ENCODE assay signal across 8 mouse cellular contexts in genomic region chr15:52505278-52505831, GRCm38 (mm10).
DNase-seq lines count a peak whose midpoint lies in the region; ATAC-seq and TF ChIP-seq lines count a peak whose summit lies in the region.

No protein-coding gene starts in this region.

- H3K9ac ChIP-seq in lung, embryonic 14.5 days, result no peak overlapping the region
- no peak overlapping the region for H3K9ac ChIP-seq in forebrain, embryonic 15.5 days (replicated peaks)

- no peak overlapping the region for H3K4me2 ChIP-seq in lung, embryonic 14.5 days
- no peak overlapping the region for H3K4me2 ChIP-seq in forebrain, embryonic 15.5 days (replicated peaks)
- H3K4me2 ChIP-seq in myocyte (ENCODE audit: low read depth), result peak overlapping the region; percentile 37

- H3K36me3 ChIP-seq in lung, embryonic 14.5 days (ENCODE audit: insufficient read depth), result no peaks in the 10 kb centered on the region
- no peaks in the 10 kb centered on the region for H3K36me3 ChIP-seq in forebrain, embryonic 15.5 days
- H3K36me3 ChIP-seq in myocyte (ENCODE audit: control insufficient read depth, insufficient read depth), result no peaks in the 10 kb centered on the region

- no peak for TF ChIP-seq POLR2A in myocyte (IDR thresholded peaks at IDR 0.05; ENCODE audit: insufficient read length, low read depth)

- DNase-seq in cerebellum, adult 9-11 months, result no peak
- peak; percentile 88 for DNase-seq in lung, embryonic 14.5 days
- no peak for DNase-seq in lung, adult 18-20 months
- DNase-seq in natural killer cell, adult 2 months (ENCODE audit: low spot score in 2 of 2), result no peak
- DNase-seq in kidney, postnatal 4 days, result no peak

- no peak overlapping the region for H3K27ac ChIP-seq in lung, embryonic 14.5 days (ENCODE audit: low read depth)
- H3K27ac ChIP-seq in forebrain, embryonic 15.5 days (replicated peaks), result no peak overlapping the region

- H3K4me1 ChIP-seq in lung, embryonic 14.5 days (ENCODE audit: insufficient read depth), result no peaks in the 10 kb centered on the region
- 0 out of 2 replicates have a peak, but pooled peaks cover 4% of the 10 kb centered on the region for H3K4me1 ChIP-seq in forebrain, embryonic 15.5 days

- no peaks in the 10 kb centered on the region for H3K9me3 ChIP-seq in lung, embryonic 14.5 days (ENCODE audit: low read depth, low read length)
- H3K9me3 ChIP-seq in forebrain, embryonic 15.5 days, result no peaks in the 10 kb centered on the region

- ATAC-seq in cerebellum, adult (ENCODE audit: insufficient number of reproducible peaks, low FRiP score, low TSS enrichment), result 0 out of 2 replicates have a peak, but pooled peaks have one; percentile 19
- ATAC-seq in lung, embryonic 14.5 days (ENCODE audit: insufficient read depth), result peak; percentile 62; the same call in 1 of the 2 replicates
- ATAC-seq in forebrain, embryonic 15.5 days (replicated peaks), result peak; percentile 87

- no peak overlapping the region for H3ac ChIP-seq in myocyte (ENCODE audit: control insufficient read depth, insufficient read length)

- 32% methylated on average over 9 of the region's 9 CpGs for WGBS in lung, embryonic 14.5 days
- 28% methylated on average over 9 of the region's 9 CpGs for WGBS in forebrain, embryonic 15.5 days

- no peaks in the 10 kb centered on the region for H3K27me3 ChIP-seq in lung, embryonic 14.5 days (ENCODE audit: insufficient read depth, low read length)
- no peaks in the 10 kb centered on the region for H3K27me3 ChIP-seq in forebrain, embryonic 15.5 days
- no peaks in the 10 kb centered on the region for H3K27me3 ChIP-seq in myocyte (ENCODE audit: control insufficient read depth, insufficient read depth, insufficient read length)

- TF ChIP-seq CTCF in lung, embryonic 14.5 days (IDR thresholded peaks at IDR 0.05; ENCODE audit: low read depth), result peak; percentile 66

- no peak overlapping the region for H3K4me3 ChIP-seq in lung, embryonic 14.5 days (ENCODE audit: low read depth, low read length)
- no peak overlapping the region for H3K4me3 ChIP-seq in forebrain, embryonic 15.5 days
- H3K4me3 ChIP-seq in myocyte, result no peak overlapping the region

- H3K79me2 ChIP-seq in myocyte (ENCODE audit: control insufficient read depth, insufficient read depth), result no peaks in the 10 kb centered on the region

TF ChIP-seq in myocyte, 11 proteins besides CTCF, POLR2A, EP300 and RAD21:
- no peak for TF ChIP-seq E2F4 (IDR thresholded peaks at IDR 0.05; ENCODE audit: insufficient read depth)
- no peak for TF ChIP-seq USF1 (IDR thresholded peaks at IDR 0.05; ENCODE audit: low read depth)
- TF ChIP-seq POLR2AphosphoS2 (IDR thresholded peaks at IDR 0.05; ENCODE audit: insufficient read length, low read depth), result no peak
- TF ChIP-seq TCF12 (IDR thresholded peaks at IDR 0.05; ENCODE audit: insufficient read depth, poor library complexity, severe bottlenecking), result no peak
- TF ChIP-seq CEBPB (IDR thresholded peaks at IDR 0.05; ENCODE audit: insufficient read depth, poor library complexity, severe bottlenecking), result no peak
- TF ChIP-seq MYOG (IDR thresholded peaks at IDR 0.05; ENCODE audit: control insufficient read depth in 1 of 3, insufficient read depth in 1 of 3, insufficient read length in 2 of 3, low read depth in 2 of 3), result no peak

Comparison
In these comparisons a context has a peak if more than half of its experiments do, and no peak if none do; other contexts are left out.
1. ATAC-seq: peak in every context shown above with its lines; median percentile 87 in forebrain, embryonic 15.5 days; 62 in lung, embryonic 14.5 days; 19 in cerebellum, adult.